Mouse (Mus musculus) lung, postnatal 0 days (tissue): ENCODE results near the gene E2f3. TPM values are rescaled to one million over a fixed set of nuclear protein-coding genes. Genes with fewer than 3 reads are reported as not detected.
A peak's percentile ranks its signal among the peaks of the same experiment; 100 is the strongest.

ENCODE experiments used
- ATAC-seq: fragments of 200-750 bp; cut with Nextera tagmentation; 2 replicates; pipeline ENCODE4 v1.8.0; 2017; ENCODE audit warnings: moderate library complexity
- DNase-seq: peaks from one replicate; pipeline ENCODE4 v3.0.0-alpha.2; 2016; ENCODE audit warnings: low spot score
- H3K27ac ChIP-seq: fragments of 300-500 bp; sonication (generic); 2 replicates; pipeline ENCODE4 v1.5.1; 2014; ENCODE audit warnings: antibody characterized with exemption, mild to moderate bottlenecking, low read length, mixed read lengths
- H3K27me3 ChIP-seq: fragments of 300-500 bp; sonication (generic); replicated peaks from 2 replicates; pipeline ENCODE4 v1.6.1; 2014; ENCODE audit warnings: low read length, mixed read lengths; ENCODE audit not compliant: insufficient read depth
- H3K36me3 ChIP-seq: fragments of 300-500 bp; sonication (generic); 2 replicates; pipeline ENCODE4 v1.6.1; 2014; ENCODE audit warnings: low read length, mixed read lengths; ENCODE audit not compliant: insufficient read depth
- H3K4me1 ChIP-seq: fragments of 300-500 bp; sonication (generic); 2 replicates; pipeline ENCODE4 v1.6.1; 2014; ENCODE audit warnings: antibody characterized with exemption, low read depth, low read length, mixed read lengths; ENCODE audit not compliant: insufficient read depth
- H3K4me2 ChIP-seq: fragments of 300-500 bp; sonication (generic); replicated peaks from 2 replicates; pipeline ENCODE4 v1.6.1; 2014; ENCODE audit warnings: low read depth, mild to moderate bottlenecking, low read length, moderate library complexity, mixed read lengths
- H3K4me3 ChIP-seq: fragments of 300-500 bp; sonication (generic); 2 replicates; pipeline ENCODE4 v1.5.1; 2014; ENCODE audit warnings: low read depth, low read length
- H3K9ac ChIP-seq: fragments of 300-500 bp; sonication (generic); replicated peaks from 2 replicates; pipeline ENCODE4 v1.6.1; 2014; ENCODE audit warnings: low read depth, mild to moderate bottlenecking
- H3K9me3 ChIP-seq: fragments of 300-500 bp; sonication (generic); 2 replicates; pipeline ENCODE4 v1.6.1; 2016; ENCODE audit warnings: low read length, mixed read lengths
- CTCF ChIP-seq: IDR thresholded peaks from 2 replicates; pipeline ENCODE4 v1.5.1; 2016; ENCODE audit warnings: antibody characterized with exemption, mild to moderate bottlenecking
- EP300 ChIP-seq: IDR thresholded peaks from 2 replicates; pipeline ENCODE4 v1.6.1; 2016; ENCODE audit warnings: antibody characterized with exemption, mild to moderate bottlenecking, control low read depth
- whole genome bisulfite sequencing: fragments of 180-500 bp; shearing (Covaris S2); extraction: QIAGEN DNeasy Blood & Tissue Kit; methylation state at CpG from one replicate; pipeline ENCODE4 v1.1.7; 2014; 5-methylcytosine and 5-hydroxymethylcytosine counted together
- polyA plus RNA-seq: library from polyadenylated mRNA; unstranded; fragments of >200 nt; fragmentation: Nextera tagmentation; extraction: Ambion mirVana; gene quantifications from 2 replicates; pipeline ENCODE4 v1.2.1, GENCODE M21; 2015

Gene E2f3
- polyA plus RNA-seq, 1 experiment from 2014 or later = 2.6 TPM

- Histone ChIP-seq H3K4me2 (peak overlapping the region; percentile 100), H3K36me3 (no peaks in the 10 kb centered on the region), H3K9me3 (no peaks in the 10 kb centered on the region), H3K4me1 (no peaks in the 10 kb centered on the region), H3K27ac (no peak overlapping the region), H3K4me3 (peak overlapping the region; percentile 90), H3K27me3 (no peaks in the 10 kb centered on the region), H3K9ac (no peak overlapping the region)
- peak; percentile 43 for DNase-seq
- TF ChIP-seq EP300 (no peak), CTCF (peak; percentile 64)
- WGBS = 15% methylated on average over 6 of the region's 6 CpGs
- no peak for ATAC-seq
These were observed 2.8 kb downstream of the E2f3 start for GRCm38 (mm10) chr13:29983037-29983436.

GRCm38 (mm10) chr13:29982400-29982799 lies 3.5 kb downstream of the E2f3 start:
- no peak overlapping the region for H3K4me3 ChIP-seq
- no peak overlapping the region for H3K4me2 ChIP-seq
- no peaks in the 10 kb centered on the region for H3K4me1 ChIP-seq
- no peaks in the 10 kb centered on the region for H3K27me3 ChIP-seq
- H3K9me3 ChIP-seq = no peaks in the 10 kb centered on the region
- H3K36me3 ChIP-seq = no peaks in the 10 kb centered on the region
- no peak overlapping the region for H3K9ac ChIP-seq
- no peak for ATAC-seq
- no peak overlapping the region for H3K27ac ChIP-seq
- no peak for TF ChIP-seq CTCF
- no peak for TF ChIP-seq EP300
- WGBS = 49% methylated on average over 3 of the region's 3 CpGs
- no peak for DNase-seq

GRCm38 (mm10) chr13:29979140-29979564 lies 6.7 kb downstream of the E2f3 start:
- no peak for ATAC-seq
- no peak overlapping the region for H3K4me2 ChIP-seq
- no peak for TF ChIP-seq EP300
- TF ChIP-seq CTCF = no peak
- H3K27me3 ChIP-seq = no peaks in the 10 kb centered on the region
- no peak overlapping the region for H3K9ac ChIP-seq
- H3K4me1 ChIP-seq = no peaks in the 10 kb centered on the region
- WGBS = 58% methylated on average over 7 of the region's 7 CpGs
- no peak for DNase-seq
- H3K27ac ChIP-seq = no peak overlapping the region
- no peaks in the 10 kb centered on the region for H3K9me3 ChIP-seq
- H3K4me3 ChIP-seq = no peak overlapping the region
- H3K36me3 ChIP-seq = no peaks in the 10 kb centered on the region

- peak; percentile 23 for DNase-seq
- 73% methylated on average over 11 of the region's 11 CpGs for WGBS
These were observed 8.5 kb downstream of the E2f3 start for GRCm38 (mm10) chr13:29977358-29977757.

GRCm38 (mm10) chr13:29974066-29974465 lies 11.8 kb downstream of the E2f3 start:
- no peak for DNase-seq
- ATAC-seq = no peak
- TF ChIP-seq CTCF (peak; percentile 44), EP300 (no peak)
- no peak overlapping the region for H3K4me2 ChIP-seq
- 92% methylated on average over 5 of the region's 5 CpGs for WGBS
- H3K27me3 ChIP-seq = no peaks in the 10 kb centered on the region
- H3K27ac ChIP-seq = no peak overlapping the region
- H3K36me3 ChIP-seq = no peaks in the 10 kb centered on the region
- H3K9ac ChIP-seq = no peak overlapping the region
- H3K9me3 ChIP-seq = no peaks in the 10 kb centered on the region
- no peaks in the 10 kb centered on the region for H3K4me1 ChIP-seq
- no peak overlapping the region for H3K4me3 ChIP-seq

More at GRCm38 (mm10) chr13:29977358-29977757, 8.5 kb downstream of the E2f3 start:
- TF ChIP-seq CTCF = no peak
- TF ChIP-seq EP300 = no peak
- Histone ChIP-seq H3K9ac (no peak overlapping the region), H3K9me3 (no peaks in the 10 kb centered on the region), H3K4me2 (no peak overlapping the region), H3K27me3 (no peaks in the 10 kb centered on the region), H3K36me3 (no peaks in the 10 kb centered on the region), H3K27ac (no peak overlapping the region), H3K4me3 (no peak overlapping the region), H3K4me1 (no peaks in the 10 kb centered on the region)
- ATAC-seq = peak; percentile 33; the same call in 1 of the 2 replicates

GRCm38 (mm10) chr13:29973610-29974009 lies 12.3 kb downstream of the E2f3 start:
- Histone ChIP-seq H3K27ac (no peak overlapping the region), H3K27me3 (no peaks in the 10 kb centered on the region), H3K4me1 (no peaks in the 10 kb centered on the region), H3K9ac (no peak overlapping the region), H3K36me3 (no peaks in the 10 kb centered on the region), H3K4me2 (no peak overlapping the region), H3K9me3 (no peaks in the 10 kb centered on the region), H3K4me3 (no peak overlapping the region)
- TF ChIP-seq CTCF (no peak), EP300 (no peak)
- ATAC-seq = no peak
- DNase-seq = no peak
- 89% methylated on average over 6 of the region's 6 CpGs for WGBS

GRCm38 (mm10) chr13:29970333-29970732 lies 15.5 kb downstream of the E2f3 start:
- Histone ChIP-seq H3K4me3 (no peak overlapping the region), H3K4me2 (no peak overlapping the region), H3K9ac (no peak overlapping the region), H3K27ac (no peak overlapping the region), H3K4me1 (no peaks in the 10 kb centered on the region), H3K9me3 (no peaks in the 10 kb centered on the region), H3K36me3 (no peaks in the 10 kb centered on the region), H3K27me3 (no peaks in the 10 kb centered on the region)
- DNase-seq (no peak), ATAC-seq (no peak)
- TF ChIP-seq EP300 = no peak
- TF ChIP-seq CTCF = no peak
- 92% methylated on average over 7 of the region's 7 CpGs for WGBS
